Mouse (Mus musculus) c-Kit-positive CD71-negative TER-119-negative erythroid progenitor cells, embryonic 14.5 days (primary cell): ENCODE results near the gene Hddc2.

Experiments used
- DNase-seq: peaks from one replicate; pipeline ENCODE4 v3.0.0-alpha.2; 2013; ENCODE audit warnings: low read depth

Hddc2 gene

GRCm38 (mm10) chr10:31312865-31313848 is at the start of gene Hddc2:
Gene Hddc2 (plus strand): TSS chr10:31313383.
- DNase-seq, result peak; percentile 56

- DNase-seq, result no peak
Measured at GRCm38 (mm10) chr10:31272738-31273137, 40.4 kb upstream of the Hddc2 start.

- no peak for DNase-seq
Measured at GRCm38 (mm10) chr10:31273171-31273570, 40.0 kb upstream of the Hddc2 start.

GRCm38 (mm10) chr10:31287787-31288186 is 25.4 kb upstream of the Hddc2 start:
- no peak for DNase-seq

GRCm38 (mm10) chr10:31288697-31289390 is 24.3 kb upstream of the Hddc2 start:
- DNase-seq, result no peak

GRCm38 (mm10) chr10:31295705-31296104 is 17.5 kb upstream of the Hddc2 start:
- DNase-seq, result no peak

GRCm38 (mm10) chr10:31296458-31296857 is 16.7 kb upstream of the Hddc2 start:
- DNase-seq, result no peak

- no peak for DNase-seq
Measured at GRCm38 (mm10) chr10:31297106-31297505, 16.1 kb upstream of the Hddc2 start.

- DNase-seq, result no peak
Measured at GRCm38 (mm10) chr10:31298263-31298662, 14.9 kb upstream of the Hddc2 start.

GRCm38 (mm10) chr10:31298921-31299574 is 14.1 kb upstream of the Hddc2 start:
- DNase-seq, result peak; percentile 36

- DNase-seq, result no peak
Measured at GRCm38 (mm10) chr10:31300292-31300691, 12.9 kb upstream of the Hddc2 start.

GRCm38 (mm10) chr10:31303446-31303845 is 9.7 kb upstream of the Hddc2 start:
- no peak for DNase-seq

- no peak for DNase-seq
Measured at GRCm38 (mm10) chr10:31307024-31307598, 6.1 kb upstream of the Hddc2 start.

GRCm38 (mm10) chr10:31318491-31318890 is 5.3 kb downstream of the Hddc2 start:
- DNase-seq, result no peak

GRCm38 (mm10) chr10:31329436-31329835 is 16.3 kb downstream of the Hddc2 start:
- no peak for DNase-seq

- DNase-seq, result no peak
Measured at GRCm38 (mm10) chr10:31330286-31330962, 17.2 kb downstream of the Hddc2 start.

- no peak for DNase-seq
Measured at GRCm38 (mm10) chr10:31331225-31331775, 18.1 kb downstream of the Hddc2 start.

GRCm38 (mm10) chr10:31336432-31336831 is 23.2 kb downstream of the Hddc2 start:
- DNase-seq, result no peak

GRCm38 (mm10) chr10:31346401-31346800 is 33.2 kb downstream of the Hddc2 start:
- no peak for DNase-seq

- no peak for DNase-seq
Measured at GRCm38 (mm10) chr10:31351056-31351455, 37.9 kb downstream of the Hddc2 start.

- DNase-seq, result no peak
Measured at GRCm38 (mm10) chr10:31352845-31353427, 39.8 kb downstream of the Hddc2 start.
